Mouse (Mus musculus) bone marrow, adult 2 months (tissue): ENCODE results near the gene Htra2. TPM values are rescaled to one million over a fixed set of nuclear protein-coding genes. Genes with fewer than 3 reads are reported as not detected.

Source experiments
- H3K27ac ChIP-seq: fragments of 200-500 bp; 2 replicates; pipeline ENCODE4 v1.5.1; 2012; ENCODE audit warnings: low read depth, mild to moderate bottlenecking, control low read depth, inconsistent platforms, low read length; ENCODE audit not compliant: control insufficient read depth, poor library complexity, insufficient read depth
- H3K4me1 ChIP-seq: fragments of 200-500 bp; 2 replicates; pipeline ENCODE4 v1.6.1; 2011; ENCODE audit warnings: low read length; ENCODE audit not compliant: control insufficient read depth, insufficient read depth
- H3K4me3 ChIP-seq: fragments of 200-500 bp; replicated peaks from 2 replicates; pipeline ENCODE3; 2011; ENCODE audit warnings: mild to moderate bottlenecking, low read depth, low read length, control low read depth; ENCODE audit not compliant: control insufficient read depth
- CTCF ChIP-seq: fragments of 200-500 bp; IDR thresholded peaks from 2 replicates; pipeline ENCODE4 v1.5.1; 2011; ENCODE audit warnings: low read length, control low read depth; ENCODE audit not compliant: control insufficient read depth, insufficient read depth
- POLR2A ChIP-seq: fragments of 200-500 bp; IDR thresholded peaks from 2 replicates; pipeline ENCODE4 v1.6.1; 2011; ENCODE audit warnings: low read depth, mild to moderate bottlenecking, control low read depth, low read length, borderline replicate concordance; ENCODE audit not compliant: control insufficient read depth
- WGBS: fragments of 180-500 bp; shearing (Covaris S2); methylation state at CpG from one replicate; pipeline ENCODE4 v1.1.7; 2018; 5-methylcytosine and 5-hydroxymethylcytosine counted together
- polyA plus RNA-seq: library from polyadenylated mRNA; stranded (reverse); fragments of >200 nt; gene quantifications from 2 replicates; pipeline ENCODE4 v1.2.4, GENCODE M21; 2011; ENCODE audit warnings: low replicate concordance; ENCODE audit not compliant: missing spikeins, insufficient read depth, insufficient read length

Gene Htra2
- polyA plus RNA-seq, 1 experiment: 145 TPM

DNA sequence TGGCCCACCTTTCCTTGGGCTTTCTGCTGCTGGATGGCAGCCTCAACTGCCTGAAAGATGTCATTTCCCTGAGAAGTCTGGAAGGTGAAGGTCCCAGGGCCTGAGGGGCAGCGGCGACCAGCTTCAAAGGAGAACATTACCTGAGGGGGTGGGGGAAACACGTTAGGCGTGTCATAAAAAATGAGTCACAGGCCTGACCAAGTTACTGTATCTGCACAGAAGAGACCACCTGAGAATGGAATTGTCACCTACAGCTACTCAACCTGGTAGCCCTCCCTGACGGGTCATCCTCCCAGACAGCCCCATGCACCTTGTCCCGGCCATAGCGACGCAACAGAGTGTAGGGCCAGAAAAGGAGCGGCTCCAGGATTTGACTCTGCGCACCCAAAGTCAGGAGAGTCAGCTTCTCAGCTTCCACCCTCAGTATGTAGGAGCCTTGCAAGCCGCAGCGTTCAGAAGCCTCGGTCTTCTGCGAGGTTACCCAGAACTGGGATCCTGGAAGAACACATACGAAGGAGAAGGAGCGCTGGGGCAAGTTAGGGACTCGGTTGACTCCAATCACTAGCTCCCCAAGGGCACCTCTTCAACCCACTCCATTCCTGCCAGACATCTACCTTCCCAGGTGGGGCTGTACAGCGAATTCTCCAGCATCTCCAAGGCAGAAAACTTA lies 23.0 kb downstream of the Htra2 start:
- Histone ChIP-seq H3K4me1 (peaks cover 2% of the 10 kb centered on the region; the same call in 1 of the 2 replicates), H3K27ac (peak overlapping the region; percentile 64; the same call in 1 of the 2 replicates), H3K4me3 (peak overlapping the region; percentile 95)
- 83% methylated on average over 18 of the region's 18 CpGs for WGBS
- TF ChIP-seq POLR2A (no peak), CTCF (no peak)

DNA sequence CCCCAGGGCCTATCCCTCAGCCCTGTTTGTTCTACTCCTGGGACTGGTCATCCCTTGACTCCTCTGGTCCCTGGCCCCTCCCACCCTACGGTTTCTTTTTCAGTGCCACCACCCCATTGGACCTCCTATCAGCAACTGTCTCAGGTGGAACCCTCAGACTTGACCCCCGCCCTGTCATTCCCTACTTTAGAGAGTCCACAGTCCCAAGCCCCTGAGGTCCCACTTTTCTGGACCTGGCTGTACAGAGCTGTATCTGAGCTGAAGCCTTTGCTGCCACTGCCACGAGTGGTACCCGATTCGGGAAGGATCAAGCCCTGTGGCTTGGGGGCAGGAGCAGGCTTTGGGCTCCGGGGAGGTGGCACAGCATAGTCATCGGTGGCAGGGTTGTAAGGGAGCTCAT lies 24.0 kb downstream of the Htra2 start:
- no peak overlapping the region for H3K4me3 ChIP-seq
- TF ChIP-seq POLR2A (no peak), CTCF (no peak)
- no peak overlapping the region for H3K27ac ChIP-seq
- H3K4me1 ChIP-seq: peaks cover 2% of the 10 kb centered on the region; the same call in 1 of the 2 replicates
- WGBS: 89% methylated on average over 7 of the region's 7 CpGs

- H3K27ac ChIP-seq: no peak overlapping the region
- no peak for TF ChIP-seq CTCF
- no peak for TF ChIP-seq POLR2A
- H3K4me3 ChIP-seq: no peak overlapping the region
- peaks cover 4% of the 10 kb centered on the region; the same call in 1 of the 2 replicates for H3K4me1 ChIP-seq
- WGBS: 82% methylated on average over 10 of the region's 10 CpGs
These were observed 25.3 kb downstream of the Htra2 start for GRCm38 (mm10) chr6:83029777-83030176.

DNA sequence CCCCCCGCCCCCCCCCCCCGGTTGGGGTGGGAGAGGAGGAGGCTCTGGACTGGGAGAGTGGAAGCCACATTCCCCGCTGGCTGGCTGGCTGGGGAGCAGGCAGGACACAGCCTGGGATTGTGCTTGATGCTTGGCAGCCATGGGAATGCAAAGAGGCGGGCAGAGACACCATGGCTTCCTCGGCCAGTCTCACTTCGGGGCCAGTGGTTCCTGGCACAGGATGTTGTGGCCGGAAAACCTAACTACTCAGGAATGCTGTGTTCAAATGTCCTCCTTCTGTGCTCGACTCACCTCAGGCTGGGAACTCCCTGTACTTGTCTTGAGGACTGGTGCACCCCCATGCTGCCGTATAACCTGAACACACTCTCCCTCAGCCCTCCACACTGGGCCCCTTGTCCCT lies 27.4 kb downstream of the Htra2 start:
- no peak overlapping the region for H3K4me3 ChIP-seq
- TF ChIP-seq POLR2A (no peak), CTCF (no peak)
- 29% methylated on average over 7 of the region's 9 CpGs for WGBS
- peaks cover 4% of the 10 kb centered on the region; the same call in 1 of the 2 replicates for H3K4me1 ChIP-seq
- no peak overlapping the region for H3K27ac ChIP-seq

DNA sequence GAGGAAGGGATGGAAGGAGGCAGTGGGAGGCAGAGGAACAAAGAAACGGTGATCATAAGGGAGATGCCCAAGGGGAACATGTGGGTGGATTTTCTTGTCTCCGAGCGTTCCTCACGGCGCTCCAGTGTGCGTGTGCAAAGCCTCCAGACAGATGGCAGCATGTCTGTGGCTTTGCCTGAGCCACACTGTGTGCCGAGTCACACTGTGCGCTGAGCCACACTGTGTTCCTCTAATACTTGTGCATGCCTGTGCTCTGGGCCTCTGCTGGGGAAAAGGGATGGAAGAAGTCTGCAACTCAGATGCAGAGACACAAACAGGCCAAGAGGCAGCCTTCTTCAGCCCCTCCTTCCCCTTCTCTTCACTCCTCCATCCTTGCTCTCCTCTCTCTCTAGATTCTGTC lies 27.8 kb downstream of the Htra2 start:
- 65% methylated on average over 8 of the region's 8 CpGs for WGBS
- Histone ChIP-seq H3K4me3 (no peak overlapping the region), H3K4me1 (peaks cover 4% of the 10 kb centered on the region; the same call in 1 of the 2 replicates), H3K27ac (no peak overlapping the region)
- TF ChIP-seq CTCF: no peak
- no peak for TF ChIP-seq POLR2A

- Histone ChIP-seq H3K27ac (no peak overlapping the region), H3K4me1 (peaks cover 4% of the 10 kb centered on the region; the same call in 1 of the 2 replicates), H3K4me3 (no peak overlapping the region)
- no peak for TF ChIP-seq CTCF
- TF ChIP-seq POLR2A: no peak
- 72% methylated on average over 4 of the region's 4 CpGs for WGBS
These were observed 29.9 kb downstream of the Htra2 start for GRCm38 (mm10) chr6:83025221-83025620.

DNA sequence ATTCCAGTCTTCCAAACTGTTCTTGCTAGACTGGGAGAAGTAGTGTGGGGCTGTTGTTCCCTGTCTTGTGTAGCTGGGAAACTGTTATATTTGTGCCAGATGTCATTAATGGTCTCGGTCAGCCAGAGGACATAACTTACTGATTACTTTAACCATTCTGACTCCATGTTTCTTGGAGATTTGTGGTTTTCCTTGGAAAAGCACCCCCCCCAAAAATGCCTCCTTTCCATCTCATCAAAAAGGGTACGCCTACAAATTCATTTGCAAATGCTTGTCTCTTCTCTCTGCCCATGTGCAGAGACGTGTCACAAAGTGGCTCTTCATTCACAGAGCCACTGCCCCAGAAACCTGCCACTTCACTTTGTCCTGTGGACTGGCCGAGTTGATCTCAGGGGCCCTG lies 30.7 kb downstream of the Htra2 start:
- H3K4me3 ChIP-seq: no peak overlapping the region
- no peak overlapping the region for H3K27ac ChIP-seq
- 52% methylated on average over 4 of the region's 4 CpGs for WGBS
- TF ChIP-seq CTCF (no peak), POLR2A (no peak)
- H3K4me1 ChIP-seq: peaks cover 7% of the 10 kb centered on the region; the same call in 1 of the 2 replicates

- Histone ChIP-seq H3K4me3 (no peak overlapping the region), H3K27ac (no peak overlapping the region), H3K4me1 (peaks cover 7% of the 10 kb centered on the region; the same call in 1 of the 2 replicates)
- WGBS: 83% methylated on average over 2 of the region's 2 CpGs
- TF ChIP-seq POLR2A (no peak), CTCF (no peak)
These were observed 31.3 kb downstream of the Htra2 start for GRCm38 (mm10) chr6:83023786-83024185.

DNA sequence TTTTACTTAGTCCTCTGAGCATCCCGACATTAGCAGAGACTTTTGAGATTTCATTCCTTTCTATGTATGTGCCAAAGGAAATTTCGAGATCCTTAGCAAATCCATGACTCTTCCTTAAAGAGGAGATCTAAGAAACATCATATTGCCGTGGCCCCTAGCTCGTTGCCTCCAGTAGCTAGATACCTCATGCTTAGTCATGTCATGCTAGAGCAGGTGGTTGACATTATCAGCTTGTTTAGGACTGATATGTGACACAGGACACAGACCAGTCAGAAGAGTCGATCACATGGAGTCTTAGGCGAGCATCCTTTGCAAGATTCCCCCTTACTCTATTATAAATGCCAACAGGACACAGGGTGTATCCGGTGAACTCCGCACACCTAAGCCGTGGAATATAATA lies 32.1 kb downstream of the Htra2 start:
- TF ChIP-seq POLR2A: no peak
- no peak for TF ChIP-seq CTCF
- H3K4me1 ChIP-seq: peaks cover 7% of the 10 kb centered on the region; the same call in 1 of the 2 replicates
- H3K27ac ChIP-seq: no peak overlapping the region; the same call in 1 of the 2 replicates
- H3K4me3 ChIP-seq: no peak overlapping the region
- 78% methylated on average over 9 of the region's 9 CpGs for WGBS
